Mouse (Mus musculus) embryonic facial prominence, embryonic 14.5 days (tissue): ENCODE results near the gene Tmem229b. TPM values are rescaled to one million over a fixed set of nuclear protein-coding genes. Genes with fewer than 3 reads are reported as not detected.

Experiments used
- ATAC-seq: fragments of 200-750 bp; cut with Nextera tagmentation; 2 replicates; pipeline ENCODE4 v1.8.0; 2017; ENCODE audit warnings: low read depth, moderate number of reproducible peaks, moderate TSS enrichment
- DNase-seq: peaks from one replicate; pipeline ENCODE4 v3.0.0-alpha.2; 2015; ENCODE audit warnings: low spot score
- H3K27ac ChIP-seq: fragments of 300-500 bp; sonication (generic); replicated peaks from 2 replicates; pipeline ENCODE4 v1.5.1; 2014; ENCODE audit warnings: low read depth, mild to moderate bottlenecking, low read length, moderate library complexity
- H3K27me3 ChIP-seq: fragments of 300-500 bp; sonication (generic); replicated peaks from 2 replicates; pipeline ENCODE4 v1.6.1; 2014; ENCODE audit warnings: low read length; ENCODE audit not compliant: control insufficient read depth, insufficient read depth
- H3K36me3 ChIP-seq: fragments of 300-500 bp; sonication (generic); 2 replicates; pipeline ENCODE4 v1.6.1; 2014; ENCODE audit warnings: low read length, mixed read lengths; ENCODE audit not compliant: control insufficient read depth, insufficient read depth
- H3K4me1 ChIP-seq: fragments of 300-500 bp; sonication (generic); 2 replicates; pipeline ENCODE4 v1.6.1; 2014; ENCODE audit warnings: antibody characterized with exemption, low read length; ENCODE audit not compliant: control insufficient read depth, insufficient read depth
- H3K4me2 ChIP-seq: fragments of 300-500 bp; sonication (generic); 2 replicates; pipeline ENCODE4 v1.6.1; 2014; ENCODE audit warnings: low read depth, mild to moderate bottlenecking, low read length, moderate library complexity, mixed read lengths
- H3K4me3 ChIP-seq: fragments of 300-500 bp; sonication (generic); 2 replicates; pipeline ENCODE4 v1.5.1; 2014; ENCODE audit warnings: low read depth, mild to moderate bottlenecking, low read length
- H3K9ac ChIP-seq: fragments of 300-500 bp; sonication (generic); 2 replicates; pipeline ENCODE4 v1.6.1; 2014; ENCODE audit warnings: low read depth, mild to moderate bottlenecking, low read length, moderate library complexity, mixed read lengths
- H3K9me3 ChIP-seq: fragments of 300-500 bp; sonication (generic); 2 replicates; pipeline ENCODE4 v1.6.1; 2016; ENCODE audit warnings: low read length; ENCODE audit not compliant: control insufficient read depth
- WGBS: fragments of 180-500 bp; shearing (Covaris S2); extraction: QIAGEN DNeasy Blood & Tissue Kit; methylation state at CpG from one replicate; pipeline ENCODE4 v1.1.7; 2014; 5-methylcytosine and 5-hydroxymethylcytosine counted together
- polyA plus RNA-seq: library from polyadenylated mRNA; unstranded; fragments of >200 nt; fragmentation: Nextera tagmentation; extraction: Ambion mirVana; gene quantifications from 2 replicates; pipeline ENCODE4 v1.2.1, GENCODE M21; 2014

Tmem229b gene
- polyA plus RNA-seq, 1 experiment from 2014 or later: 8.1 TPM

DNA sequence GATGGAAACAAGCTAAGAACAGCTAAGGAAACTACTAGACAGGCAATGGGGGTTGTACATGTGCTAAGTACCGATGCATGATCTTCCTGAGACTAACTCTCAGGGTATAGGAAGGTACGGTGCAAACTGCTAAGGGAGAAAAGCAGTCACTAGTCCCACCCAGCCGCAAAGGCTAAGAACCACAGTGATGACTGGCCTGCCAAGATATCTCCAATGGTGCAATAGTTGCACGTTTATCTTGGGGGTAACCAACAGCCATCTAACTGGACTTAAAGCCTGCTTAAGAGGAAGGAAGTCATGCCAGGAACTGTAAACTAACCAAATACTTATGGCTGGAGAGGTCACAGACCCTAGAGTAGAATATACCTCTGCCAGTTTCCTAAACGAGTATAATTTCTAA is 5.0 kb downstream of the Tmem229b start:
- no peak overlapping the region for H3K27ac ChIP-seq

DNA sequence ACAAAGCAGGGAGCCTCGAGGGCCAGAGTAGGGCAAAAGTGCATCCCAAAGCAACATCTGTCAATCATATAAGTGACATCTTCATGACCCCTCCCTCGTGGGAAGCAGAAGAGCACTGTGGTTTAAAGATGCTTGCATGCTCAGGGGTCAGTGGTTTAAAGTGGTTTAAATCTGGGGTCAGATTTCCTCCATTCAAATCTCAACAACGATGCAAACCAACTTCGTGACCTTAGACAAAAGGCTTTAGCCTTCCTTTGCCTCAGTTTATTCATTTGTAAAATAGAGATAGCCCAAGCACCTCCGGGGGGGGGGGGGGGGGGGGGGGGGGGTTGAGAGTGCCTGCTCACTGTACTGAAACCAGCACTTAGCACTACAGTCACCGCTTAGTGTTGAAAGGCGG is 10.7 kb downstream of the Tmem229b start:
- Histone ChIP-seq H3K9ac (no peak overlapping the region), H3K27ac (no peak overlapping the region), H3K4me1 (no peaks in the 10 kb centered on the region), H3K36me3 (no peaks in the 10 kb centered on the region), H3K4me2 (no peak overlapping the region), H3K9me3 (no peaks in the 10 kb centered on the region), H3K27me3 (no peaks in the 10 kb centered on the region), H3K4me3 (no peak overlapping the region)
- DNase-seq (no peak), ATAC-seq (no peak)
- WGBS: 22% methylated on average over 6 of the region's 7 CpGs

More for the DNA sequence above, 5.0 kb downstream of the Tmem229b start:
- Histone ChIP-seq H3K27me3 (no peaks in the 10 kb centered on the region), H3K4me3 (no peak overlapping the region), H3K4me2 (no peak overlapping the region), H3K36me3 (no peaks in the 10 kb centered on the region), H3K9me3 (no peaks in the 10 kb centered on the region), H3K9ac (no peak overlapping the region), H3K4me1 (peaks cover 5% of the 10 kb centered on the region; the same call in 1 of the 2 replicates)
- WGBS: 83% methylated on average over 5 of the region's 5 CpGs
- DNase-seq (no peak), ATAC-seq (no peak)

DNA sequence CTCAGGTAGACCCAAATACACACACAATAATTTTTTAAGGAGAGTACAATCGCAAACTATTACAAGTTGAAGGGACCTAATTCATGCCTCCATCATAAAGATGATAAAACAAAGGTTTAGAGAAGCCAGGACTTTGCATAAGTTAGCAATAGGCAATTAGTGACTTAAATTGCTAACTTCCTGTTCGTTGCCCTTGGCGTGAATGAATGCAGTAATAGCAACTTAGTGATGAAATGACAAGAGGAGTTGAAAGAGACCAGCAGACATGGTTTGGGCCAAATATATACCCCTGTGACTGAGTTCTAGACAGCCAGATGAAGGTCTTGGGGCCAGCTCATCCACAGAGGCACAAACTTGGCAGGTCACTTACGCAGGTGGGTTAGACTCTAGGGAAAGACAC is 11.2 kb downstream of the Tmem229b start:
- Histone ChIP-seq H3K4me1 (no peaks in the 10 kb centered on the region), H3K9ac (no peak overlapping the region), H3K27me3 (no peaks in the 10 kb centered on the region), H3K9me3 (no peaks in the 10 kb centered on the region), H3K27ac (no peak overlapping the region), H3K4me3 (no peak overlapping the region), H3K36me3 (no peaks in the 10 kb centered on the region), H3K4me2 (no peak overlapping the region)
- 78% methylated on average over 4 of the region's 4 CpGs for WGBS
- DNase-seq (no peak), ATAC-seq (no peak)

DNA sequence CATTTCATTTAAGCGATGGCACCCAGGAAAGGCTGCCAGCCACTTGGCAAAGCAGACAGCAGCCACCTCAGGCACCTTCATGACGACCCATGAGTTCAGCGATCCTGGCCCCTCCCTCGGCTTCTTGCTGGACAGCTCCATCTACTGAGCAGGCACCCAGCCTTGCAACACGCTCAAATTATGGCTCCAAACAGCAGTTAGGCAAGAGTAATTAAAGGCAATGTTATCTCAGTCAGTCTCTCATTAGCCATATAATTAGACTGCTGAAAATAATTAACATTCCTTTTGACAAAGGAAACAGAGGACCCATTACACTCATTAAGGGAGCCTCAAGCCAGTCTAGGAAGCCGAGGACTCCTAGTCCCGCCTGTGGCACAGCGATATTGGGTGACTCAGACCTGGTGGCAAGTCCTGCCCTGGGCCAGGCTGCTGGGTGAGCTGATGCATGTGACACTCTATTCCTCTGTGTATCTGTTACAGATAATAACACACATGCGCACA is 19.8 kb downstream of the Tmem229b start:
- Histone ChIP-seq H3K4me3 (no peak overlapping the region), H3K4me1 (0 out of 2 replicates have a peak, but pooled peaks cover 4% of the 10 kb centered on the region), H3K27me3 (no peaks in the 10 kb centered on the region), H3K36me3 (no peaks in the 10 kb centered on the region), H3K27ac (no peak overlapping the region), H3K9me3 (no peaks in the 10 kb centered on the region), H3K4me2 (no peak overlapping the region), H3K9ac (no peak overlapping the region)
- no peak for DNase-seq
- ATAC-seq: peak; percentile 58
- 49% methylated on average over 9 of the region's 9 CpGs for WGBS

DNA sequence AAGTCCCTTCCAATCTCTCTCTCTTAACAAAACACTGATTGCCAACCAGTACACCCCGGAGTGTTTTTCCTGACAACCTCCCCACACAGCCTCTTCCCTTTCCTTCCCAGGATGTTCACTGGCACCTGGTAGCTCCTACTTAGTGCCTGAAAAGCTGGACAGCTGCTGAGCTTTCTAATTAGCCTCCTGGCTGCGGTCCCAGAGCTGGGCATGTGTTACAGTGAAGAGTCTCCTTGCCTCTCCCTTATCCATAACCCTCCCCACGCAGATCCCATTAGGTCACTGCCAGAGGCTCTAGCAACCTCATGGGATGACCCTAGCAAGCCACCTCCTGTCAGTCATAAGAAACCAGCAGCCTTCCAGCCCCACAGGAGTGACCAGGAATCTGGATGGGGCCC is 23.4 kb downstream of the Tmem229b start:
- no peaks in the 10 kb centered on the region for H3K27me3 ChIP-seq
- WGBS: 58% methylated on average over 3 of the region's 3 CpGs
- H3K4me3 ChIP-seq: no peak overlapping the region
- no peak overlapping the region for H3K4me2 ChIP-seq
- H3K4me1 ChIP-seq: 0 out of 2 replicates have a peak, but pooled peaks cover 4% of the 10 kb centered on the region
- no peak overlapping the region for H3K27ac ChIP-seq
- no peaks in the 10 kb centered on the region; the same call in 1 of the 2 replicates for H3K9me3 ChIP-seq
- H3K36me3 ChIP-seq: no peaks in the 10 kb centered on the region
- no peak overlapping the region for H3K9ac ChIP-seq
- peak; percentile 84 for DNase-seq
- ATAC-seq: peak; percentile 83

DNA sequence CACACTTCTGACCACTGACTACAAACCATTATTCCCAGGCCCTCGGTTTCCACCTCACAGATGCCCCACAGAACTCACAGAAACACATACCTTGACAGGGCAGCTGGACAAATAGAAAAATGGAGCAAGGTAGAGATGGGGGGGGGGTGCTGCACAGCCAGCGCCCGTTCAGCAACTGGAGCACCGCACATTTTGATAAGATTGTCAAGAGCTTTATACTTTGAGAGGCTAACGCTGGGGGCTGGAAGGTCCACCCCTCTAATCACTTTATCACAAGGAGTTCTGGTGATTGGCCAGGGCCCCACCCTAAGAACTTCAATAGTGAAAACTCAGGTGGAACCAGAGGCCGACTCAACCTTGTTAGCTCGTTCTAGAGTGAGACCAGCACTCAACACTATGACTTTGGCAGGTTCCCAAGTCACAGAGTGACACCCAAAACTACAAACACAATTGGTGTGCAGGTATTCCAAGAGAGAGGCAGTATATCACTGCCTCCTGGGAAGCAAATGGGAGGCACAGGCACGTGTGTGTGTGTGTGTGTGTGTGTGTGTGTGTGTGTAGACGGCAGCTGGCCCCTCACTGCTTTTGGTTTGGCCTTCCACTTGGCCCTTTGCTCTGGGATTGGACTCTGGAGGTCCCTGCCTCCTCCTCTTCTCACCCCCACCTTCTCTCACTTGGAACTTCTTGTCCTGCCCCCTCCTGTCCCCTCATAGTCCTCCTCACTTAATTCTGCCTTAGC is 24.0 kb downstream of the Tmem229b start:
- Histone ChIP-seq H3K9me3 (no peaks in the 10 kb centered on the region; the same call in 1 of the 2 replicates), H3K27me3 (no peaks in the 10 kb centered on the region), H3K9ac (no peak overlapping the region), H3K4me3 (no peak overlapping the region), H3K27ac (no peak overlapping the region), H3K4me1 (0 out of 2 replicates have a peak, but pooled peaks cover 4% of the 10 kb centered on the region), H3K36me3 (no peaks in the 10 kb centered on the region), H3K4me2 (no peak overlapping the region)
- peak; percentile 1 for ATAC-seq
- WGBS: 69% methylated on average over 8 of the region's 9 CpGs
- peak; percentile 32 for DNase-seq

DNA sequence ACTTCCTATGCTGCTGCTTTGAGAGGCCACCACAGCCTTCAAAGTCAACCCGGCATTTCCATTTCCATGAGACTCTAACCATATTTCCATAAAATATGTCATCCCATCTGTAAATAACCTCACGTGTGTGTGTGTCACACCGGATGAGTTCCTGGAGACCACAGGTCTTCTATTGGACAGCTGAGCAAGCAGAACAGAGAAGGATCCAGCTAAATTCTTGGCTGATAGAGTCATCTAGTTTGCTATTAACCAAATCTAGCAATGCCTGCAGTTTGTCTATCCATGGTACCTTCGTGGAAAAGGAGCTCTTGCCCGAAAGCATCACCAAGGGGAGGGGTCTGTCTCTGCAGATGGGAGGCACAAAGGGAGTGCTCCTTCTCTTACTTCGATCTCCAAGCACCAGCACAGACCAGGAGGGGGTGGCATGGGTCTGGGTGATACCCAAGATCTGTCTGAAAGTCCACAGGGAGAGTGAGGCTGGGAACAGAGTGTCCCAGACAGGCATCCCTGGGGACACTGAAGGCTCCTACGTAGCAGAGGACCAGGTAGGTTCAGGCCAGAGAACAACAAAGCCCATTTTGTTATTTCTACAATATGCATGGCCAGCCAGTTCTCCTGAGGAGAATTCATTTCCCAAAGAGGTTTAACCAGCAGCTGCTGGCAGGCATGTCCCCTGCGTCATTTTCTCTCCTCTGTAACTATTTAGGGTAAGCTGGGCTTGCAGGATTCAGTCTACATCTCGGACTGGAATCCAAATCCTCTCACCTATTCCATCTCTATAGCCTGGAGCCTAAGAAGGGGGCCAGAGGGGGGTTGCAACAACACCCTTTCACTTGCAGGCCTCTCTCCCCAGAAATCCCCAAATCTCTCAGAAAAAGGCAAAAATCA is 25.2 kb downstream of the Tmem229b start:
- Histone ChIP-seq H3K36me3 (no peaks in the 10 kb centered on the region), H3K4me2 (no peak overlapping the region), H3K9ac (no peak overlapping the region), H3K27me3 (no peaks in the 10 kb centered on the region), H3K27ac (no peak overlapping the region), H3K4me3 (no peak overlapping the region), H3K9me3 (no peaks in the 10 kb centered on the region; the same call in 1 of the 2 replicates), H3K4me1 (0 out of 2 replicates have a peak, but pooled peaks cover 4% of the 10 kb centered on the region)
- no peak for DNase-seq
- WGBS: 59% methylated on average over 9 of the region's 9 CpGs
- ATAC-seq: no peak

DNA sequence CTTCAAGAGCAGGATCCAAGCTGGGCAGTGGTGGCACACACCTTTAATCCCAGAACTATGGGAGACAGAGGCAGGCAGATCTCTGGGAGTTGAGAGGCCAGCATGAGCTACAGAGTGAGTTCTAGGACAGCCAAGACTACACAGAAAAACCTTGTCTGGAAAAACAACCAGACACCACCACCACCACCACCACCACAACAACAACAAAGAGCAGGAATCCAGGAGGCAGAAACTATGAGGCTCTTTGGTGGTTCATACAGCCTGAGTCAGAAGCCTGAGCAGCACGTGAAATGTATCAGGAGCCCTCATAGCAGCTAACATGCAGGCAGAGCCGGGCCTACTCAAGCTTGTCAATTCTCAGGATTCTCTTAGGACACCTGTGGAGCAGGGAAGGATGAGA is 26.3 kb downstream of the Tmem229b start:
- H3K36me3 ChIP-seq: no peaks in the 10 kb centered on the region
- no peaks in the 10 kb centered on the region; the same call in 1 of the 2 replicates for H3K9me3 ChIP-seq
- 0 out of 2 replicates have a peak, but pooled peaks cover 4% of the 10 kb centered on the region for H3K4me1 ChIP-seq
- DNase-seq (no peak), ATAC-seq (no peak)
- H3K27ac ChIP-seq: no peak overlapping the region
- no peak overlapping the region for H3K4me3 ChIP-seq
- no peak overlapping the region for H3K9ac ChIP-seq
- 87% methylated on average over 2 of the region's 2 CpGs for WGBS
- no peak overlapping the region for H3K4me2 ChIP-seq
- no peaks in the 10 kb centered on the region for H3K27me3 ChIP-seq
